ENCODE assay signal across 23 mouse cellular contexts in the genomic region with DNA sequence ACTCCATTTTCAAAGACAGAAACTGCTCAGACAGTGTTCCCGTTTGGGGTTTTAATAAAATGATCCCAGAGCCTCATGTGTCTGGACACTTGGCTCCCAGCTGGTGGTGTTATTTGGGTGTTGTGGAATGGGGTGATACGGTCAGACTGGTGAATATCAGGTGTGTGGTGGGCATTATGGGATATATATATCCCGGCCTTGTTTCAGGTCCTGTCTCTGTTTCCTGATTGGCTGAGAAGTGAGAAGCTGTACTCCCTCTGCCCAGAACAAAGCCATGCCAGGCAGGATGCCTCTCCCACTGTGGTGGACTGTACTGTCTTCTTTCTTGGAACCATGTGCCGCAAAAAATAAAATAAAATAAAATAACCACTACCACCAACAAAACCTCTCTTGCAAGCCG. TPM values are rescaled to one million over a fixed set of nuclear protein-coding genes. Genes with fewer than 3 reads are reported as not detected.
DNase-seq lines count a peak whose midpoint lies in the region; ATAC-seq and TF ChIP-seq lines count a peak whose summit lies in the region.
"Had no signal": no experiment of that assay in that cellular context is flagged by ENCODE, and none has a peak within 500 bp of the region (broad histone marks: within the 10 kb centered on the region; RNA-seq: fewer than 3 reads in every experiment).

No protein-coding gene starts in this region.

- H3K4me1 ChIP-seq in midbrain, embryonic 11.5 days (ENCODE audit: control insufficient read depth, insufficient read depth, low read length) = peaks cover 4% of the 10 kb centered on the region; the same call in 1 of the 2 replicates
- H3K4me1 ChIP-seq in midbrain, embryonic 13.5 days (replicated peaks) = peaks cover 9% of the 10 kb centered on the region; the same call in 1 of the 2 replicates
- peaks cover 28% of the 10 kb centered on the region for H3K4me1 ChIP-seq in liver, embryonic 12.5 days
- H3K4me1 ChIP-seq: intestine, embryonic 15.5 days had no signal

- no peak for DNase-seq in gastrocnemius, adult 2 months
- no peak for DNase-seq in gastrocnemius, postnatal 25 days
- DNase-seq in midbrain, embryonic 11.5 days (ENCODE audit: low spot score, missing footprints) = peak; percentile 57
- no peak for DNase-seq in layer of hippocampus, adult 11-12 months (ENCODE audit: low spot score)
- DNase-seq: adrenal gland, postnatal 25 days; gastrocnemius, postnatal 36 days; heart, adult 2 months; heart, postnatal 14 days; kidney, adult 2 months; kidney, postnatal 4 days; layer of hippocampus, postnatal 36 days; left cerebral cortex, postnatal 4 days; right cerebral cortex, postnatal 25 days had no signal

- H3K27me3 ChIP-seq in midbrain, embryonic 11.5 days (ENCODE audit: control insufficient read depth, insufficient read depth, low read length) = no peaks in the 10 kb centered on the region
- no peaks in the 10 kb centered on the region for H3K27me3 ChIP-seq in midbrain, embryonic 13.5 days
- 0 out of 2 replicates have a peak, but pooled peaks cover 2% of the 10 kb centered on the region for H3K27me3 ChIP-seq in liver, embryonic 12.5 days (replicated peaks)
- H3K27me3 ChIP-seq: forebrain, embryonic 13.5 days; intestine, embryonic 15.5 days; neural tube, embryonic 13.5 days; Patski had no signal

- no peaks in the 10 kb centered on the region for H3K9me3 ChIP-seq in midbrain, embryonic 11.5 days (ENCODE audit: control insufficient read depth, low read length)
- no peaks in the 10 kb centered on the region for H3K9me3 ChIP-seq in midbrain, embryonic 13.5 days
- no peaks in the 10 kb centered on the region for H3K9me3 ChIP-seq in liver, embryonic 12.5 days (replicated peaks)
- H3K9me3 ChIP-seq: forebrain, embryonic 13.5 days; G1E; intestine, embryonic 15.5 days; midbrain, embryonic 12.5 days; neural tube, embryonic 13.5 days had no signal

- H3K9ac ChIP-seq in midbrain, embryonic 11.5 days (ENCODE audit: low read length) = no peak overlapping the region
- no peak overlapping the region for H3K9ac ChIP-seq in midbrain, embryonic 13.5 days (replicated peaks)
- no peak overlapping the region for H3K9ac ChIP-seq in liver, embryonic 12.5 days
- H3K9ac ChIP-seq: midbrain, embryonic 12.5 days had no signal

- no peaks in the 10 kb centered on the region for H3K36me3 ChIP-seq in midbrain, embryonic 11.5 days (ENCODE audit: control insufficient read depth, insufficient read depth, low read length)
- no peaks in the 10 kb centered on the region for H3K36me3 ChIP-seq in midbrain, embryonic 13.5 days
- no peaks in the 10 kb centered on the region for H3K36me3 ChIP-seq in liver, embryonic 12.5 days
- H3K36me3 ChIP-seq in macrophage (ENCODE audit: inconsistent target) = no peaks in the 10 kb centered on the region
- H3K36me3 ChIP-seq: G1E; intestine, embryonic 15.5 days; midbrain, embryonic 12.5 days; neural tube, embryonic 13.5 days had no signal

- no peak for TF ChIP-seq CTCF in gastrocnemius, adult 2 months (IDR thresholded peaks at IDR 0.05)

- no peaks in the 10 kb centered on the region for H3K79me2 ChIP-seq in macrophage (ENCODE audit: inconsistent target)

- ATAC-seq in midbrain, embryonic 11.5 days (ENCODE audit: low FRiP score) = no peak
- no peak for ATAC-seq in midbrain, embryonic 13.5 days
- ATAC-seq in liver, embryonic 12.5 days = no peak
- ATAC-seq: Patski had no signal

- intact Hi-C loops in gastrocnemius, adult 2 months (cut with DNase I) = no loop called here

- H3K4me2 ChIP-seq in midbrain, embryonic 11.5 days = no peak overlapping the region
- H3K4me2 ChIP-seq in midbrain, embryonic 13.5 days (replicated peaks) = no peak overlapping the region
- H3K4me2 ChIP-seq in liver, embryonic 12.5 days = peak overlapping the region; percentile 78

- 90% methylated on average over 5 of the region's 5 CpGs for WGBS in midbrain, embryonic 11.5 days
- WGBS in midbrain, embryonic 13.5 days = 92% methylated on average over 5 of the region's 5 CpGs
- WGBS in liver, embryonic 12.5 days (ENCODE audit: insufficient replicate concordance) = 77% methylated on average over 5 of the region's 5 CpGs
- 88% methylated on average over 5 of the region's 5 CpGs for WGBS in macrophage (ENCODE audit: missing documents)

- H3K27ac ChIP-seq in gastrocnemius, adult 2 months = peak overlapping the region; percentile 89
- H3K27ac ChIP-seq in midbrain, embryonic 11.5 days (ENCODE audit: low read depth, low read length) = no peak overlapping the region
- H3K27ac ChIP-seq in midbrain, embryonic 13.5 days = no peak overlapping the region
- no peak overlapping the region for H3K27ac ChIP-seq in liver, embryonic 12.5 days
- peak overlapping the region; percentile 96 for H3K27ac ChIP-seq in macrophage
- H3K27ac ChIP-seq: hindbrain, postnatal 0 days; midbrain, embryonic 12.5 days had no signal

- no peak overlapping the region for H3K4me3 ChIP-seq in gastrocnemius, adult 2 months
- H3K4me3 ChIP-seq in midbrain, embryonic 11.5 days (ENCODE audit: low read depth, low read length) = no peak overlapping the region
- no peak overlapping the region for H3K4me3 ChIP-seq in midbrain, embryonic 13.5 days (replicated peaks)
- H3K4me3 ChIP-seq in liver, embryonic 12.5 days = no peak overlapping the region
- no peak overlapping the region for H3K4me3 ChIP-seq in macrophage (ENCODE audit: inconsistent target)

RNA-seq across cellular contexts. Expression of gene Ptpn1, which starts 7.8 kb away (rescaled TPM):
- 10 to 100 TPM; 15.4 to 19.6 TPM for total RNA-seq in gastrocnemius, adult 2 months (2021)
- 10 to 100 TPM; 13.5 to 14.3 TPM for total RNA-seq in gastrocnemius, postnatal 25 days (2021)
- 89.8 and 92.6 TPM in 2 replicates for polyA plus RNA-seq in midbrain, embryonic 11.5 days (2014; fragmentation: Nextera tagmentation; extraction: Ambion mirVana)
- polyA plus RNA-seq in midbrain, embryonic 13.5 days (2015; fragmentation: Nextera tagmentation; extraction: Ambion mirVana) = 102 and 105 TPM in 2 replicates
- 38.4 and 39.2 TPM in 2 replicates for polyA plus RNA-seq in liver, embryonic 12.5 days (2016; fragmentation: Nextera tagmentation; extraction: Ambion mirVana)
- 100 to 1,000 TPM in 24 of 26 experiments, 10 to 100 TPM in 2; 74.2 to 281 (median 160) TPM for total RNA-seq in macrophage (2018; cell fraction: chromatin; rRNA removed)
- 100 to 1,000 TPM in 25 of 26 experiments, 10 to 100 TPM in 1; 88.0 to 169 (median 121) TPM for total RNA-seq in macrophage (2018; cell fraction: cytosol; rRNA removed)
- total RNA-seq in macrophage (2018; cell fraction: nucleus; rRNA removed) = 100 to 1,000 TPM in 23 of 26 experiments, 10 to 100 TPM in 3; 68.9 to 253 (median 154) TPM
- 78.9 to 381 TPM (median 119 TPM) in 3 replicates for polyA plus RNA-seq in macrophage (2018)

Comparison
In these comparisons a context has a peak if more than half of its experiments do, and no peak if none do; other contexts are left out.
1. H3K27ac ChIP-seq: peak in gastrocnemius, adult 2 months (single experiment) and macrophage (single experiment); none in midbrain, embryonic 11.5 days (single experiment), midbrain, embryonic 13.5 days (single experiment) and liver, embryonic 12.5 days (single experiment).